Mouse (Mus musculus): ENCODE data around the gene Zfp607b.

DNA sequence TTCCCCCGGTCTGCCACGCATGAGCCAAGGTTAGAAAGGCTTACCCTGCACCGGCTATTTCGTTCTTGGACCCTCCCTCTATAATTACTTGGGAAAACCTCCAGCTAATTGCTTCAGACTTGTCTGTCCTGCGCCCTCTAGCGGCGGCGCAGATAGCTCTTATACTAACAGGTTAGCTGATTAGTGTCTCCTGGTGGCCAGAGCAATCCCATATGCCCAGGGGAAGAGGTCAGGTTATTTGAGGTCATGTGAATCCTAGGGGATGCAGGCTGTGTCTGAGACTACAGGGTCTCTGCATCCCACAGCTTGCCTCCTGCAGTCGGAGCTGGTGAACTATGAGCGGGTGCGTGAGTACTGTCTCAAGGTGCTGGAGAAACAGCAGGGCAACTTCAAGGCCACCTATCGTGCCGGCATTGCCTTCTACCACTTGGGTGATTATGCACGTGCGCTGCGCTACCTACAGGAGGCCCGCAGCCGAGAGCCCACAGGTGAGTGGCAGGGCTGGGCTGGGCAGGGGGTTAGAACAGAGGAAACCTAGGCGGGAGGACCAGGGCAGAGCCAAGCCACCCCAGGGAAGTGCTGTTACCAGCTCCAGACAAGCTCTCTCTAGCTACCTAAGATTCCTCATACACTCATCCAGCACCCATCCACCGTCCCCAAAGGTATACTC, 34.4 kb upstream of the Zfp607b start:
- TF ChIP-seq CTCF (IDR thresholded peaks at IDR 0.05; ENCODE audit: low read depth, low read length) (peak; percentile 54), EP300 (IDR thresholded peaks at IDR 0.05; ENCODE audit: insufficient read depth, low read depth, low read length) (no peak), POLR2A (IDR thresholded peaks at IDR 0.05; ENCODE audit: insufficient read depth, low read length) (no peak)
